Mouse (Mus musculus) stomach, embryonic 15.5 days (tissue): ENCODE measurements around the gene Eif4g1. TPM values are rescaled to one million over a fixed set of nuclear protein-coding genes. Genes with fewer than 3 reads are reported as not detected.

Experiments
- ATAC-seq: fragments of 200-750 bp; cut with Nextera tagmentation; 2 replicates; pipeline ENCODE4 v1.8.0; 2017; ENCODE audit warnings: low read depth, moderate number of reproducible peaks, moderate TSS enrichment; ENCODE audit not compliant: insufficient read depth, low FRiP score
- H3K27ac ChIP-seq: fragments of 300-500 bp; sonication (generic); 2 replicates; pipeline ENCODE4 v1.5.1; 2015; ENCODE audit warnings: mild to moderate bottlenecking, inconsistent platforms
- H3K27me3 ChIP-seq: fragments of 300-500 bp; sonication (generic); replicated peaks from 2 replicates; pipeline ENCODE4 v1.6.1; 2015; ENCODE audit warnings: inconsistent platforms
- H3K36me3 ChIP-seq: fragments of 300-500 bp; sonication (generic); 2 replicates; pipeline ENCODE4 v1.6.1; 2015; ENCODE audit warnings: inconsistent platforms
- H3K4me1 ChIP-seq: fragments of 300-500 bp; sonication (generic); 2 replicates; pipeline ENCODE4 v1.6.1; 2015; ENCODE audit warnings: inconsistent platforms
- H3K4me2 ChIP-seq: fragments of 300-500 bp; sonication (generic); 2 replicates; pipeline ENCODE4 v1.6.1; 2015; ENCODE audit warnings: mild to moderate bottlenecking, inconsistent platforms
- H3K4me3 ChIP-seq: fragments of 300-500 bp; sonication (generic); replicated peaks from 2 replicates; pipeline ENCODE4 v1.5.1; 2015; ENCODE audit warnings: inconsistent platforms
- H3K9ac ChIP-seq: fragments of 300-500 bp; sonication (generic); 2 replicates; pipeline ENCODE4 v1.6.1; 2015; ENCODE audit warnings: inconsistent platforms
- H3K9me3 ChIP-seq: fragments of 300-500 bp; sonication (generic); 2 replicates; pipeline ENCODE4 v1.6.1; 2016; ENCODE audit warnings: inconsistent platforms
- WGBS: fragments of 180-500 bp; shearing (Covaris S2); methylation state at CpG from one replicate; pipeline ENCODE4 v1.1.7; 2015; 5-methylcytosine and 5-hydroxymethylcytosine counted together
- polyA plus RNA-seq: library from polyadenylated mRNA; unstranded; fragments of >200 nt; fragmentation: Nextera tagmentation; extraction: Ambion mirVana; gene quantifications from 2 replicates; pipeline ENCODE4 v1.2.1, GENCODE M21; 2015

The Eif4g1 gene
- polyA plus RNA-seq, 1 experiment from 2014 or later: 168 TPM

- peak overlapping the region; percentile 66 for H3K9ac ChIP-seq
- peaks cover 32% of the 10 kb centered on the region for H3K4me1 ChIP-seq
- H3K4me3 ChIP-seq: peak overlapping the region; percentile 74
- peak; percentile 8; the same call in 1 of the 2 replicates for ATAC-seq
- no peaks in the 10 kb centered on the region for H3K9me3 ChIP-seq
- 3% methylated on average over 18 of the region's 18 CpGs for WGBS
- H3K36me3 ChIP-seq: peaks cover 14% of the 10 kb centered on the region; the same call in 1 of the 2 replicates
- H3K27ac ChIP-seq: peak overlapping the region; percentile 99
- H3K27me3 ChIP-seq: no peaks in the 10 kb centered on the region
- peak overlapping the region; percentile 88 for H3K4me2 ChIP-seq
Measured at GRCm38 (mm10) chr16:20717978-20718670, 50.0 kb downstream of the Eif4g1 start.

GRCm38 (mm10) chr16:20721808-20722207 is 53.7 kb downstream of the Eif4g1 start:
- Histone ChIP-seq H3K9ac (no peak overlapping the region), H3K4me2 (no peak overlapping the region), H3K4me3 (no peak overlapping the region), H3K27me3 (no peaks in the 10 kb centered on the region), H3K9me3 (no peaks in the 10 kb centered on the region), H3K4me1 (0 out of 2 replicates have a peak, but pooled peaks cover 5% of the 10 kb centered on the region), H3K27ac (no peak overlapping the region), H3K36me3 (peaks cover 14% of the 10 kb centered on the region; the same call in 1 of the 2 replicates)
- no peak for ATAC-seq
- WGBS: 80% methylated on average over 10 of the region's 10 CpGs

DNA sequence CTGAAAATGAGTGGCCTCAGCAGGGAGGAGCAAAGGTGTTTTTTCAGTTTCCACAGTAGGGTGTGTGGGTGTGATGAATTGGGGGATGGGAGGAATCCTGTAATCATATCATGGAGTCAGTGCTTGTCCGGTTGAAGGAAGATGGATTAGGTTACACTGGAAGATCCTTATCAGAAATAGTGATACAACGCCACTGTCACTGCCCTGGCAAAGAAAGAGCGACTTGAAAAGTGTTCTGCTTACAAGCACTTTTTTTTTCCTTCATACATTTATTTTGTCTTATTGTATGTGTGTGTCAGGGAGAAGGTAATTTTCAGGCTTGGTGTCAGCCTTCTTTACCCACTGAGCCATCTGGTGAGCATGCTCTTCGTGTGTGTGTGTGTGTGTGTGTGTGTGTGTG is 54.6 kb downstream of the Eif4g1 start:
- Histone ChIP-seq H3K27ac (no peak overlapping the region), H3K4me2 (no peak overlapping the region), H3K36me3 (peaks cover 14% of the 10 kb centered on the region; the same call in 1 of the 2 replicates), H3K9ac (no peak overlapping the region), H3K9me3 (no peaks in the 10 kb centered on the region), H3K4me1 (0 out of 2 replicates have a peak, but pooled peaks cover 5% of the 10 kb centered on the region), H3K4me3 (no peak overlapping the region), H3K27me3 (no peaks in the 10 kb centered on the region)
- no peak for ATAC-seq
- WGBS: 57% methylated on average over 4 of the region's 4 CpGs

GRCm38 (mm10) chr16:20723247-20723646 is 55.1 kb downstream of the Eif4g1 start:
- Histone ChIP-seq H3K4me1 (0 out of 2 replicates have a peak, but pooled peaks cover 5% of the 10 kb centered on the region), H3K4me3 (no peak overlapping the region), H3K27me3 (no peaks in the 10 kb centered on the region), H3K9ac (no peak overlapping the region), H3K36me3 (peaks cover 14% of the 10 kb centered on the region; the same call in 1 of the 2 replicates), H3K4me2 (no peak overlapping the region), H3K9me3 (no peaks in the 10 kb centered on the region), H3K27ac (no peak overlapping the region)
- ATAC-seq: no peak
- WGBS: 31% methylated on average over 4 of the region's 4 CpGs

GRCm38 (mm10) chr16:20724338-20724748 is 56.2 kb downstream of the Eif4g1 start:
- peaks cover 14% of the 10 kb centered on the region; the same call in 1 of the 2 replicates for H3K36me3 ChIP-seq
- H3K9ac ChIP-seq: no peak overlapping the region
- H3K4me1 ChIP-seq: no peaks in the 10 kb centered on the region
- peak; percentile 71 for ATAC-seq
- WGBS: 35% methylated on average over 5 of the region's 5 CpGs
- H3K9me3 ChIP-seq: no peaks in the 10 kb centered on the region
- H3K27me3 ChIP-seq: no peaks in the 10 kb centered on the region
- H3K4me2 ChIP-seq: no peak overlapping the region
- H3K27ac ChIP-seq: no peak overlapping the region
- no peak overlapping the region for H3K4me3 ChIP-seq

DNA sequence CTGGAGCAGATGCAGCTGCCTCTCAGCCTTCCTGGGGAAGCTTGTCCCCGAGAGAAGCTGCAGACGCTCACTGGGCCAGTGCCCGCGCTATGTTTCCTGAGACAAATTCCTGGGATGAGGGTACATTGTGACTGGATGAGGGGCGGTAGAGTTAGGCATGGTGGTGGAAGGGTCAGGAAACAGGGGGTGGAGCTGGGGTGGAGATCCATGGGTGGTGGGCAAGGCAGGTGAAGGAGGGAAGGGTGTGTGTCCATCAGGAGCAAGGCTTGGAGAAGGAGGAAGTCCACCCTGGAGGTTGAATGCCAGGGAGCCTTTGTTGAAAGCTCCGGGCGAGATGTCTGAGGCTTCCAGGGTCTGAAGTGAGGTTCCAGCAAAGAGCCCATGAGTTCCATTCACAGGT is 57.2 kb downstream of the Eif4g1 start:
- H3K36me3 ChIP-seq: peaks cover 10% of the 10 kb centered on the region; the same call in 1 of the 2 replicates
- H3K9me3 ChIP-seq: no peaks in the 10 kb centered on the region
- no peak overlapping the region for H3K4me3 ChIP-seq
- no peaks in the 10 kb centered on the region for H3K27me3 ChIP-seq
- no peak overlapping the region for H3K27ac ChIP-seq
- ATAC-seq: no peak
- WGBS: 75% methylated on average over 7 of the region's 7 CpGs
- no peak overlapping the region for H3K9ac ChIP-seq
- H3K4me2 ChIP-seq: no peak overlapping the region
- no peaks in the 10 kb centered on the region for H3K4me1 ChIP-seq

DNA sequence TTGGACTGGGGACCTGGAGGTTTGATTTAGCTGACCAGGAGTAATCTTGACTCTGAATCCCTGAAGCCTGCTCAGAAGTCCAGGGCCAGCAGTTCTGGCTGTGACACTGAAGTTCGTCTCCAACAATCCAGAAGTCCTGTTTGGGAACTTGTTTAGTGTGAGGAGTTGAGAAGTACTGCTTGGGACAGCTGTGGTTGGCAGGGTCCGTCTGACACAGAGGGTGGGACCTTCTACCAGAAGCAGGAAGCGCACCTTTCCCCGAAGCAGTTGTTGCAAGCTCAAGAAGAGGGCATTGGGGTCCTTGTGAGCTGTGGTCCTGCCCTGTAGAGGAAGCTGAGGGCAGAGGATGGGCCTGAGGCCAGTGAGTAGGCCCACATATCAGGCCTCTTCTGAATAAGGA is 57.6 kb downstream of the Eif4g1 start:
- Histone ChIP-seq H3K4me1 (no peaks in the 10 kb centered on the region), H3K36me3 (peaks cover 10% of the 10 kb centered on the region; the same call in 1 of the 2 replicates), H3K9me3 (no peaks in the 10 kb centered on the region), H3K27ac (no peak overlapping the region), H3K4me2 (no peak overlapping the region), H3K9ac (no peak overlapping the region), H3K27me3 (no peaks in the 10 kb centered on the region), H3K4me3 (no peak overlapping the region)
- ATAC-seq: no peak
- WGBS: 76% methylated on average over 4 of the region's 4 CpGs

GRCm38 (mm10) chr16:20726384-20726783 is 58.3 kb downstream of the Eif4g1 start:
- WGBS: 71% methylated on average over 1 of the region's 1 CpGs
- H3K36me3 ChIP-seq: peaks cover 10% of the 10 kb centered on the region; the same call in 1 of the 2 replicates
- no peaks in the 10 kb centered on the region for H3K9me3 ChIP-seq
- no peak overlapping the region for H3K27ac ChIP-seq
- no peak overlapping the region for H3K4me3 ChIP-seq
- no peak for ATAC-seq
- H3K4me1 ChIP-seq: no peaks in the 10 kb centered on the region
- no peak overlapping the region for H3K9ac ChIP-seq
- no peaks in the 10 kb centered on the region for H3K27me3 ChIP-seq
- H3K4me2 ChIP-seq: no peak overlapping the region

GRCm38 (mm10) chr16:20730293-20730711 is 62.2 kb downstream of the Eif4g1 start:
- Histone ChIP-seq H3K27me3 (peaks cover 19% of the 10 kb centered on the region), H3K27ac (no peak overlapping the region), H3K36me3 (no peaks in the 10 kb centered on the region), H3K4me3 (no peak overlapping the region), H3K4me2 (no peak overlapping the region), H3K9me3 (no peaks in the 10 kb centered on the region), H3K4me1 (peaks cover 10% of the 10 kb centered on the region), H3K9ac (no peak overlapping the region)
- ATAC-seq: no peak
- WGBS: 29% methylated on average over 5 of the region's 5 CpGs

DNA sequence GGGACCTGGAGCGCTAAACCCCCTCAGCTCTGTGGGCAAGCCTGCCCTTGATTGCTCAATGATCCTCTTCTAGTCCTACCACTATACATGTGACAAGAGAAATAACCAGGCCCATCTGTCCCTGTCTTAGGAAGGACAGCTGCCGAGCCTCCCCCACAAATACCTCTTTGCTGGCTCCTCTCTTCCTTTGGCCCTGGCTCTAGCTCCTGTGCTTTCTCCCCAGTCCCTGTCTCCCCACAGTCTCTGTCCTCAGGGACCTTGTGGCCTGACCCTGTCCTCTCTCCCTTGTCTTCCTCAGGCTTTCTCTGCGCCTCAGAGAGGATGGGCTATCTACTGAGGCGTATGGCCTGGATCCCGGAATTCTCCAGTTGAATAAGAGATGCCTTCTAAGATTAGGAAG is 63.6 kb downstream of the Eif4g1 start:
- peaks cover 19% of the 10 kb centered on the region for H3K27me3 ChIP-seq
- no peak overlapping the region for H3K9ac ChIP-seq
- H3K9me3 ChIP-seq: no peaks in the 10 kb centered on the region
- H3K4me2 ChIP-seq: no peak overlapping the region
- 66% methylated on average over 5 of the region's 5 CpGs for WGBS
- H3K27ac ChIP-seq: no peak overlapping the region
- no peaks in the 10 kb centered on the region for H3K36me3 ChIP-seq
- peaks cover 10% of the 10 kb centered on the region for H3K4me1 ChIP-seq
- no peak for ATAC-seq
- H3K4me3 ChIP-seq: no peak overlapping the region

- WGBS: 2% methylated on average over 21 of the region's 30 CpGs
- Histone ChIP-seq H3K9ac (peak overlapping the region; percentile 69), H3K9me3 (no peaks in the 10 kb centered on the region), H3K4me3 (peak overlapping the region; percentile 64), H3K4me1 (peaks cover 10% of the 10 kb centered on the region), H3K36me3 (no peaks in the 10 kb centered on the region), H3K27me3 (peaks cover 19% of the 10 kb centered on the region), H3K4me2 (peak overlapping the region; percentile 98), H3K27ac (peak overlapping the region; percentile 75)
- ATAC-seq: 0 out of 2 replicates have a peak, but pooled peaks have one; percentile 30
Measured at GRCm38 (mm10) chr16:20732251-20732924, 64.3 kb downstream of the Eif4g1 start.
